Mouse (Mus musculus) olfactory bulb, adult 2 months (tissue): ENCODE measurements at regions not wholly inside any gene's neighbourhood (a gene's known extent, or its start where the extent isn't known, plus 50 kb on each side); places are given as distances from the start of the nearest gene placed in this dataset.

Source experiments
- H3K27ac ChIP-seq: fragments of 200-500 bp; 2 replicates; pipeline ENCODE4 v1.5.1; 2012; ENCODE audit warnings: low read depth, low read length; ENCODE audit not compliant: insufficient read depth
- H3K4me1 ChIP-seq: fragments of 200-500 bp; 2 replicates; pipeline ENCODE4 v1.6.1; 2012; ENCODE audit warnings: low read length; ENCODE audit not compliant: control insufficient read depth, insufficient read depth
- H3K4me3 ChIP-seq: fragments of 200-500 bp; 2 replicates; pipeline ENCODE4 v1.5.1; 2012; ENCODE audit warnings: mild to moderate bottlenecking, low read depth, low read length, moderate library complexity; ENCODE audit not compliant: insufficient read depth
- CTCF ChIP-seq: fragments of 200-500 bp; IDR thresholded peaks from 2 replicates; pipeline ENCODE4 v1.5.1; 2012; ENCODE audit warnings: low read depth, mild to moderate bottlenecking, low read length, moderate library complexity; ENCODE audit not compliant: insufficient read depth
- POLR2A ChIP-seq: fragments of 200-500 bp; IDR thresholded peaks from 2 replicates; pipeline ENCODE4 v1.6.1; 2012; ENCODE audit warnings: mild to moderate bottlenecking, low read depth, low read length, moderate library complexity; ENCODE audit not compliant: insufficient read depth
- WGBS: fragments of 180-500 bp; shearing (Covaris S2); methylation state at CpG from one replicate; pipeline ENCODE4 v1.1.7; 2018; 5-methylcytosine and 5-hydroxymethylcytosine counted together

GRCm38 (mm10) chr2:74066652-74067051 lies 155.5 kb upstream of the Atp5g3 start:
- 5% methylated on average over 11 of the region's 11 CpGs for WGBS
- H3K4me1 ChIP-seq, result 0 out of 2 replicates have a peak, but pooled peaks cover 4% of the 10 kb centered on the region
- no peak overlapping the region for H3K4me3 ChIP-seq
- TF ChIP-seq POLR2A, result no peak
- no peak for TF ChIP-seq CTCF
- H3K27ac ChIP-seq, result no peak overlapping the region

- Histone ChIP-seq H3K4me3 (no peak overlapping the region), H3K27ac (no peak overlapping the region)
- WGBS, result 43% methylated on average over 9 of the region's 9 CpGs
These were observed 153.2 kb upstream of the Atp5g3 start for GRCm38 (mm10) chr2:74064369-74064768.

GRCm38 (mm10) chr2:74063777-74064176 lies 152.7 kb upstream of the Atp5g3 start:
- TF ChIP-seq CTCF, result no peak
- 14% methylated on average over 15 of the region's 15 CpGs for WGBS
- H3K4me3 ChIP-seq, result peak overlapping the region; percentile 22; the same call in 1 of the 2 replicates
- H3K4me1 ChIP-seq, result 0 out of 2 replicates have a peak, but pooled peaks cover 4% of the 10 kb centered on the region
- no peak overlapping the region for H3K27ac ChIP-seq

More at GRCm38 (mm10) chr2:74064369-74064768, 153.2 kb upstream of the Atp5g3 start:
- 0 out of 2 replicates have a peak, but pooled peaks cover 4% of the 10 kb centered on the region for H3K4me1 ChIP-seq
- TF ChIP-seq CTCF (no peak), POLR2A (no peak)

GRCm38 (mm10) chr2:74063302-74063701 lies 152.2 kb upstream of the Atp5g3 start:
- Histone ChIP-seq H3K4me1 (0 out of 2 replicates have a peak, but pooled peaks cover 4% of the 10 kb centered on the region), H3K4me3 (no peak overlapping the region), H3K27ac (no peak overlapping the region)
- TF ChIP-seq CTCF (no peak), POLR2A (no peak)
- 65% methylated on average over 4 of the region's 4 CpGs for WGBS

- Histone ChIP-seq H3K4me3 (no peak overlapping the region), H3K27ac (no peak overlapping the region), H3K4me1 (no peaks in the 10 kb centered on the region)
- TF ChIP-seq CTCF, result no peak
- TF ChIP-seq POLR2A, result no peak
- 82% methylated on average over 6 of the region's 6 CpGs for WGBS
These were observed 131.3 kb upstream of the Atp5g3 start for GRCm38 (mm10) chr2:74042430-74042829.

- Histone ChIP-seq H3K4me1 (no peaks in the 10 kb centered on the region), H3K27ac (no peak overlapping the region), H3K4me3 (no peak overlapping the region)
- WGBS, result 77% methylated on average over 6 of the region's 6 CpGs
- TF ChIP-seq POLR2A, result no peak
- no peak for TF ChIP-seq CTCF
These were observed 128.5 kb upstream of the Atp5g3 start for GRCm38 (mm10) chr2:74039580-74039979.

- WGBS, result 85% methylated on average over 9 of the region's 9 CpGs
- Histone ChIP-seq H3K4me1 (no peaks in the 10 kb centered on the region), H3K27ac (no peak overlapping the region), H3K4me3 (no peak overlapping the region)
- no peak for TF ChIP-seq CTCF
- TF ChIP-seq POLR2A, result no peak
These were observed 124.9 kb upstream of the Atp5g3 start for GRCm38 (mm10) chr2:74036043-74036442.

- H3K27ac ChIP-seq, result no peak overlapping the region
- H3K4me1 ChIP-seq, result no peaks in the 10 kb centered on the region
- TF ChIP-seq POLR2A (no peak), CTCF (no peak)
- 86% methylated on average over 11 of the region's 11 CpGs for WGBS
- no peak overlapping the region for H3K4me3 ChIP-seq
These were observed 121.3 kb upstream of the Atp5g3 start for GRCm38 (mm10) chr2:74032177-74033021.

GRCm38 (mm10) chr2:74029938-74030337 lies 118.8 kb upstream of the Atp5g3 start:
- no peak overlapping the region for H3K27ac ChIP-seq
- TF ChIP-seq CTCF (no peak), POLR2A (no peak)
- H3K4me1 ChIP-seq, result no peaks in the 10 kb centered on the region
- H3K4me3 ChIP-seq, result no peak overlapping the region
- 86% methylated on average over 9 of the region's 9 CpGs for WGBS
